Mouse (Mus musculus) cortical plate, adult 2 months (tissue): Measurements from ENCODE around the gene Olfr1013.

Source experiments
- CTCF ChIP-seq: fragments of 200-500 bp; IDR thresholded peaks from 2 replicates; pipeline ENCODE4 v1.5.1; 2011; ENCODE audit warnings: mild to moderate bottlenecking, control low read depth, low read length; ENCODE audit not compliant: insufficient read depth; ENCODE audit errors: extremely low read depth
- POLR2A ChIP-seq: fragments of 200-500 bp; IDR thresholded peaks from 2 replicates; pipeline ENCODE4 v1.6.1; 2011; ENCODE audit warnings: mild to moderate bottlenecking, low read length, control low read depth; ENCODE audit not compliant: insufficient read depth; ENCODE audit errors: extremely low read depth

- TF ChIP-seq POLR2A (no peak), CTCF (no peak)
These were observed 5.5 kb downstream of the Olfr1013 start, which contains the start of gene Olfr1014 for GRCm38 (mm10) chr2:85772413-85772812.
